Mouse (Mus musculus) liver, embryonic 14.5 days (tissue): ENCODE data around the gene Rassf6. TPM values are rescaled to one million over a fixed set of nuclear protein-coding genes. Genes with fewer than 3 reads are reported as not detected.

ENCODE experiments used
- ATAC-seq: fragments of 200-750 bp; cut with Nextera tagmentation; 2 replicates; pipeline ENCODE4 v1.8.0; 2017; ENCODE audit warnings: moderate number of reproducible peaks, mild to moderate bottlenecking, moderate library complexity; ENCODE audit not compliant: insufficient read depth
- DNase-seq, 3 experiments: peaks; one replicate each; pipeline ENCODE4 v3.0.0-alpha.2; 2012 to 2013; ENCODE audit warnings: low read depth in 3 of 3, low spot score in 3 of 3
- H3K27ac ChIP-seq: fragments of 300-500 bp; sonication (generic); 2 replicates; pipeline ENCODE4 v1.5.1; 2014; ENCODE audit warnings: moderate library complexity, mild to moderate bottlenecking, control low read depth, inconsistent platforms
- H3K27me3 ChIP-seq: fragments of 300-500 bp; sonication (generic); 2 replicates; pipeline ENCODE4 v1.6.1; 2014; ENCODE audit warnings: mild to moderate bottlenecking, low read length, moderate library complexity; ENCODE audit not compliant: control insufficient read depth, insufficient read depth
- H3K36me3 ChIP-seq: fragments of 300-500 bp; sonication (generic); replicated peaks from 2 replicates; pipeline ENCODE4 v1.6.1; 2014; ENCODE audit warnings: low read depth; ENCODE audit not compliant: control insufficient read depth, insufficient read depth
- H3K4me1 ChIP-seq, 2 experiments: fragments of 200-500 bp in 1 of 2; fragments of 300-500 bp in 1 of 2; sonication (generic) in 1 of 2; replicated peaks; 2 replicates each; pipeline ENCODE4 v1.6.1; 2012 to 2014; ENCODE audit warnings: antibody characterized with exemption in 1 of 2, inconsistent platforms in 1 of 2, low read length in 1 of 2; ENCODE audit not compliant: control insufficient read depth in 2 of 2, insufficient read depth in 2 of 2
- H3K4me2 ChIP-seq: fragments of 300-500 bp; sonication (generic); 2 replicates; pipeline ENCODE4 v1.6.1; 2014; ENCODE audit warnings: low read depth, mild to moderate bottlenecking, control low read depth, moderate library complexity
- H3K4me3 ChIP-seq, 2 experiments: fragments of 200-500 bp in 1 of 2; fragments of 300-500 bp in 1 of 2; sonication (generic) in 1 of 2; 2 replicates each; pipeline ENCODE4 v1.5.1; 2012 to 2014; ENCODE audit warnings: low read depth in 2 of 2, low read length in 2 of 2, mild to moderate bottlenecking in 2 of 2, control low read depth in 1 of 2, inconsistent platforms in 1 of 2, moderate library complexity in 1 of 2; ENCODE audit not compliant: insufficient read depth in 1 of 2
- H3K9ac ChIP-seq: fragments of 300-500 bp; sonication (generic); replicated peaks from 2 replicates; pipeline ENCODE4 v1.6.1; 2014; ENCODE audit warnings: mild to moderate bottlenecking, control low read depth, moderate library complexity
- H3K9me3 ChIP-seq: fragments of 300-500 bp; sonication (generic); 2 replicates; pipeline ENCODE4 v1.6.1; 2016; ENCODE audit warnings: low read length, mixed read lengths; ENCODE audit not compliant: control insufficient read depth
- CTCF ChIP-seq: IDR thresholded peaks from 2 replicates; pipeline ENCODE4 v1.5.1; 2016; ENCODE audit warnings: antibody characterized with exemption, low read depth, control low read depth
- EP300 ChIP-seq: IDR thresholded peaks from 2 replicates; pipeline ENCODE4 v1.6.1; 2016; ENCODE audit warnings: antibody characterized with exemption, low read depth
- WGBS: fragments of 180-500 bp; shearing (Covaris S2); extraction: QIAGEN DNeasy Blood & Tissue Kit; methylation state at CpG from one replicate; pipeline ENCODE4 v1.1.7; 2014; ENCODE audit not compliant: insufficient replicate concordance; 5-methylcytosine and 5-hydroxymethylcytosine counted together
- polyA plus RNA-seq, 2 experiments: library from polyadenylated mRNA; depleted of rRNA in 1 of 2; stranded (reverse) in 1 of 2; unstranded in 1 of 2; fragments of >200 nt; fragmentation: Nextera tagmentation in 1 of 2; extraction: Ambion mirVana in 1 of 2; gene quantifications; 2 replicates each; pipeline versions ENCODE4 v1.2.1 to v1.2.3; 2012 to 2014

Rassf6 gene
- polyA plus RNA-seq, 2 experiments = 2.4 to 3.6 TPM

DNA sequence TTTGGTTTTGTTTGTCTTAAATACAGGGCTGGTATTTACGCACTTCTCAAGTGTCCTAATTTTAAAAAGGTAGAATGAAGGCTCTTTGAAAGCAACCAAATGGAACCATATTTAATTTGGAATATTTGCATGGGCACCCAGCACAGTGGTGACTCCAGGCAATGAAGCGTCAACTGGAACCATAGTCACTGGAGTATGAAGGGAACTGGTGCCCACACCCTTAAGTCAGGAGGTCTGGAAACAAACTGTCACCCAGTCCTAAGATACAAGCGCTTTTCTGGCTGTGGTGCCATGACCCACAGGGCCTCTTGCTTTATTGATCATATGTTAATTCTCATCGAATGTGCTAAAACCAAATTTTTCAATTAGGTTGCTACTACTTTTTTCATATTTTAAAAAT is 13.0 kb downstream of the Rassf6 start:
- no peaks in the 10 kb centered on the region for H3K27me3 ChIP-seq
- no peaks in the 10 kb centered on the region for H3K4me1 ChIP-seq
- H3K9ac ChIP-seq = no peak overlapping the region
- no peak overlapping the region for H3K4me2 ChIP-seq
- 74% methylated on average over 4 of the region's 4 CpGs for WGBS
- H3K27ac ChIP-seq = no peak overlapping the region
- no peaks in the 10 kb centered on the region for H3K36me3 ChIP-seq
- TF ChIP-seq EP300 = no peak
- no peak for TF ChIP-seq CTCF
- DNase-seq (no peak), ATAC-seq (no peak)
- H3K4me3 ChIP-seq = no peak overlapping the region
- no peaks in the 10 kb centered on the region for H3K9me3 ChIP-seq

DNA sequence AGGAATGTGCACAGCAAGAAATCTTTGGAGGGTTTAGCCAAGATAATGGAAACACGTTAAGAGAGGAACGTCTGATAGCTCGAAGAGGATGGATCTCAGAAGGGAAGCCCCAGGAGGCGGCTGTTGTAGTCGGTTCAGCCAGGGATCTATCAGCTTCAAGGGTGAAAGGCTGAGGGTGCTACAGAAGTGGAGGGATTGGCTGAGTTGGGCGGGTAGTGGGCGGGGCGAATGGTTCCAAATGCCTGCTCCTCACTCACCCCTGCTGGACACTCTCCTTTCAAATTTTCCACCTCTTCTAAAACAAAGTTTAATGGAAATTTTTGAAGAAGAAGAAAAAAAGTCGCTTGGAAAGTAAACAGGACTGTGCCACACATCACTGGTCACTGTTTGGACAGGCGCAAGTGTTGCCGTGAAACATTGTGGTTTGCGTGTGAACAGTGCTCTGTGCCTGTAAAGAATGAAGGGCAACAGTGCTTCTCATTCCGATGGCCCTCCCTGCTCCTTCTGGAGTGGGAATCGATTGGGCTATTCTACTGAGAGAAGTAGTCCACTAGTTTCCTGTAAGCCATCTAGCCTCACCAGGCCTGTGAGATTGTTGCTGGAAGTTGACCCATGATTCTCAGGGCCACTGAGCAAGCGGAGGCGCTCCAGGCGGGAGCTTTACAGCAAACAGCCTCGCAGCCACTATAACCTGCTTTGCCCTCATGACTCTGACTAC is 15.6 kb downstream of the Rassf6 start:
- H3K4me1 ChIP-seq = no peaks in the 10 kb centered on the region
- 65% methylated on average over 18 of the region's 18 CpGs for WGBS
- no peak for DNase-seq

DNA sequence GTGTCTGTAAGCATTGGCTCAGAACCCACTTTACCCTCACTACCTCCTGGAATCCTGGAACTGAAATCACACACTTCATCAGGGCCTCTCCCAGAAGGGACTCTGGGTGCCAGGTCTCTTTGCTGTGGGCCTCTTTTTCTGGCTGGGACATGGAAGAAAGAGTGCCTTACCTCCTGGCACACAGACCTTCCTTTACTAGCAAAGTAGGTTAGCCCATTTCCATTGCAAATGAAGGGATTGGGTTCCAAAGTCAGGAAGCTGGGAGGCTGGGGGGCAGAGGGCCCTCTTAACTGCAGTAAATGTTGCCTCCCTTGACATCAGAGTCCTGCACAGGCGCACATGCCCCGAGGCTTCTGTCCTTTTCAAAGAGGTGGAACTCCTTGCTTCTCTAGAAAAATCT is 17.2 kb downstream of the Rassf6 start:
- Histone ChIP-seq H3K4me2 (no peak overlapping the region), H3K4me3 (no peak overlapping the region), H3K36me3 (no peaks in the 10 kb centered on the region), H3K4me1 (no peaks in the 10 kb centered on the region), H3K9ac (no peak overlapping the region), H3K27me3 (no peaks in the 10 kb centered on the region), H3K27ac (no peak overlapping the region), H3K9me3 (no peaks in the 10 kb centered on the region)
- WGBS = 66% methylated on average over 2 of the region's 2 CpGs
- DNase-seq = no peak
- TF ChIP-seq EP300 (no peak), CTCF (no peak)
- ATAC-seq = no peak

More for the DNA sequence above, 15.6 kb downstream of the Rassf6 start:
- Histone ChIP-seq H3K36me3 (no peaks in the 10 kb centered on the region), H3K9ac (no peak overlapping the region), H3K9me3 (no peaks in the 10 kb centered on the region), H3K4me3 (no peak overlapping the region), H3K27me3 (no peaks in the 10 kb centered on the region), H3K4me2 (no peak overlapping the region), H3K27ac (no peak overlapping the region)
- TF ChIP-seq CTCF = no peak
- no peak for TF ChIP-seq EP300
- ATAC-seq = no peak

DNA sequence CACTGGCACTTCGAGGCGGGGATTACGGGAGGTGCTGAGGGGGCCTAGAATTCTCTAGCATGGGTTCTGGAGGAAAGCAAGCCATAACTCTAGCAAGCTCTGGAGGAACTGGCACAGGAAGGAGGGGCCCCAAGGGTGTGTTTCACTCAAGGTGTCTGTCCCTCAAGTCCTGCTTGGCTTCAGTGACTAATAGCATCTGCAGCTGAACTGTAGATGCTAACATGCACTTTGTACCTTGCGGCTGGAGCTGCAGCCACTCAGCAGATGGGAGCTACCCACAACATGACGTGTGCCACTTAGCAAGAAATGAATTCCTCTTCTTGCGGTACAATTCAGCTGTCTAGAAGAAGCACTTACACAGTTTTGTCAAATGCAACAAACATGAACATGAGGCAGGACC is 18.7 kb downstream of the Rassf6 start:
- H3K4me1 ChIP-seq = no peaks in the 10 kb centered on the region
- H3K27me3 ChIP-seq = no peaks in the 10 kb centered on the region
- ATAC-seq = no peak
- no peaks in the 10 kb centered on the region for H3K9me3 ChIP-seq
- no peak overlapping the region for H3K4me3 ChIP-seq
- no peak for DNase-seq
- no peak overlapping the region for H3K27ac ChIP-seq
- H3K9ac ChIP-seq = no peak overlapping the region
- TF ChIP-seq CTCF = no peak
- no peak for TF ChIP-seq EP300
- WGBS = 64% methylated on average over 6 of the region's 6 CpGs
- H3K36me3 ChIP-seq = no peaks in the 10 kb centered on the region
- no peak overlapping the region for H3K4me2 ChIP-seq

DNA sequence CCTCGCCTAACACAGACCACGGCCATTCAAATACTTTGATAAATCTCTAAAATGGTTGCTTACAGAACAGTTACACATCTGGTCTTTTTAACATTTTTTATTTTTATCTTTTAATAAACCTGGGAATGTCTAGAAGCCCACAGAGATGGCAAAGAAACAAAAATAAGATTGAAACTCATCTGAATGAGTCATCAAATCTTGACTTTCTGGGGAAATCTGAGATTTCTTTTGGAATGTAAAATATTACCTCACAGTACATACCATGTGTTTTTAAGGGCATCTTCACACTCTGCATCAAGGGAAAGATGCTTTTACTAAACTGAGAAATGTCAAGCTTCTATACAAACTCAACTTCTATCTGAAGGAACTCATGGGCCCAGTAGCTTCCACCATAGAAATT is 19.1 kb downstream of the Rassf6 start:
- Histone ChIP-seq H3K4me3 (no peak overlapping the region), H3K4me2 (no peak overlapping the region), H3K27me3 (no peaks in the 10 kb centered on the region), H3K4me1 (no peaks in the 10 kb centered on the region), H3K9ac (no peak overlapping the region), H3K27ac (no peak overlapping the region), H3K9me3 (no peaks in the 10 kb centered on the region), H3K36me3 (no peaks in the 10 kb centered on the region)
- ATAC-seq (no peak), DNase-seq (no peak)
- 74% methylated on average over 2 of the region's 2 CpGs for WGBS
- TF ChIP-seq EP300 = no peak
- no peak for TF ChIP-seq CTCF
